Mouse (Mus musculus) bone marrow macrophage, adult 2 months (primary cell): ENCODE results near the gene Tmem254c.
"Not testable (repeated sequence)": the region's sequence is repeated elsewhere in the genome, so short reads cannot be mapped to it uniquely, and the experiment has no call there.

Experiments
- CTCF ChIP-seq: IDR thresholded peaks from 2 replicates; pipeline ENCODE4 v1.5.1; 2012; ENCODE audit warnings: low read depth, mild to moderate bottlenecking, low read length, moderate library complexity
- POLR2A ChIP-seq: IDR thresholded peaks from 2 replicates; pipeline ENCODE4 v1.6.1; 2012; ENCODE audit warnings: mild to moderate bottlenecking, low read depth, low read length, borderline replicate concordance

DNA sequence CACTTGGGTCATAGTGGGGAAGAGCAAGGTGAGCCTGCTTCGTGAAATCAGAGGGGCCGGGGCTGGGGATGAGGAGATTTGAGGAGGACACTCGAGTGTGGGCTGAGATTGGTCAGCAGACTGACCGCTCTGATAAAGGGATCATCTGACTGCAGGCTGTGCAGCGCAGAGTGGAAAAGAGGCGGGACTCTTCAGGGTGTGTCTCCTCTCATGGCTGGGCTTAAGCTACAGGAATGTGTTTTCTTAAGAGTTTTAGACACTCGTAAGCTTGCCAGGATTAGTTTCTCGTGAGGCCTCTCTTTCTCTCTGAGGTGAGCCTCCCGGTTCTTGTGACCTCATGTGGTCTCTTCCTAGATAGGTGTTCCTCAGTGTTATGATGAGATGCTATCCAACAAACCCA lies 45.6 kb downstream of the Tmem254c start:
- not testable (repeated sequence) for TF ChIP-seq POLR2A, CTCF
